Mouse (Mus musculus) monocyte, adult 5-6 weeks (primary cell): ENCODE measurements around the gene Igf1r. TPM values are rescaled to one million over a fixed set of nuclear protein-coding genes. Genes with fewer than 3 reads are reported as not detected.
"Not testable (repeated sequence)": the region's sequence is repeated elsewhere in the genome, so short reads cannot be mapped to it uniquely, and the experiment has no call there.

ENCODE experiments used
- ATAC-seq: fragments of 153-309, 156-312 bp; replicated peaks from 2 replicates; pipeline ENCODE4 v1.8.0; 2017; ENCODE audit warnings: mild to moderate bottlenecking; ENCODE audit not compliant: low TSS enrichment, insufficient number of reproducible peaks, severe bottlenecking, poor library complexity, low FRiP score
- total RNA-seq: library from RNA; stranded (forward); fragments of 200-1000, 200-491, 200-594 nt; gene quantifications from 3 replicates; pipeline ENCODE4 v1.2.3, GENCODE M21; 2017

Igf1r gene
- total RNA-seq, 1 experiment from 2014 or later: 9.1 TPM

DNA sequence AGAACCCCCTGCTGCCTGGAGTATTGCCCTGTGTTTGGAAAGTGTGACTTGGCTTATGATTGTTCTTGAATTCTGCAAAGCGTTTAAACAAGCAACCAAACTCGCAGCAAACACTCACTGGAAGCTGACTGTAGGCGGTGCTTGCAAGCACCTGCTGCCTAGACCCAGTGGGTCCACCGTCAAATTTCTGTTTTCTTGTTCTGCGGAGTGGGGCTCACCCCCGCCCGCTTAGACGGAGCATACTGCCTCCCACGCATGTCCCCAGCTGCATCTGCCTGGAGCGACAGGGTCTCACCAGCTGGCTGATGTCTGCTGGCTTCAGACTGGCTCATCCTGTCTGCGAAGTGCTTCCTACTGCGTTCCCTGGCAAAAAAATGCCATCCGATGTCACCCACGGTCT is 311.9 kb downstream of the Igf1r start:
- no peak for ATAC-seq

DNA sequence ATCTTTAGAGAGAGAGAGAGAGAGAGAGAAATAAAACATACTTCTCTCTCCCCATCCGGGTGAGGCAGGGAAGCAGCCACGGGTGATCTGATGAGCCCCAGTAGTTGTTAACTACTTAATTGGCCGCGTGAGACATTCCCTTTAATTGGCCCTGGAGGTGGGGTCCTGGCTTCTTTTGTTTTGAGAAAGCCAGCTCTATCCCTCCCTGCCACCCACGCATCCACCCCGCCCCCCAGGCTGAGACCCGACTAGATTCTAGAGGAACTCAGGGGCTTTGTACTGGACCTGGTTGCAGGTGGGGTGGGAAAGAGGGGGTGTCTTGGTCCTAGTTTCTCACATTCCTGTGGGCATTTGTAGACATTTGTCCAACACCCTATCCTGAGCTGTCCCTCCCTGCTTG is 312.8 kb downstream of the Igf1r start:
- ATAC-seq: no peak

DNA sequence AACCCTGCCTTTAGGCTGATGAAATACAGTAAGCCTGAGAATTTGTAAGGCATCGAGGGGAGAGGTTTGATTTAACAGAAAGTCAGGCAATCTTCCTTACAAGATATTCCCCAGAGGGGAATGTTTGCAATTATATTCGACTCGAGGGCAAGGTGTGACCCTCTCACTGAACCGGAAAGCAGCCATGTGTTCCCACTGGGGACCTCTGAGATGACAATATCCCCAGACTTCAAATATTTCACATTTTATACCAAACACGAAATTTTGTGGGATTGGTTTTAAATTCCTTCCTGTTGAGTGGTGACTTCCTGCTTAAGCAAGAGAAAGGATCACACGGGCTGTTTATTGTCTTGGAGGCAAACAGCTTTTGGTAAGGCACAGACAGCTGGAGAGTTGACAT is 314.1 kb downstream of the Igf1r start:
- ATAC-seq: no peak

DNA sequence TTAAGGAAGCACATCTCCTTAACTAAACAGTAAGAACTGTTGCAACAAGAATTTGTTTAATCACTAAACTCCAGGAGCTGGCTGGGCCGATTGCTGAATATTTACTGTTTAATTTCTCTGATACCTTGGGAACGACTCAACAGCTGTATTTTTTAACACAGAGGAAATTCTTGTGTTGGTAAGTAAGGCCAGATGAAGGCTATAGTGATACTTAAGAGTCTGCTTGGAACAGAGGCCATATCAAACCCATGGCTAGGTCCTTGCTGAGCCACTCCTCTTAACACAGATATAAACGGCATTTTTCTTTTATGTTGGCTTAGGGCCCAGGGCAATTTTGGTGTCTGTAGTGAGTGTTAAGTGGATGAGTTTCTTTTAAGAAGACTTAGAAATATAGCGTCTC is 317.9 kb downstream of the Igf1r start:
- ATAC-seq: no peak

DNA sequence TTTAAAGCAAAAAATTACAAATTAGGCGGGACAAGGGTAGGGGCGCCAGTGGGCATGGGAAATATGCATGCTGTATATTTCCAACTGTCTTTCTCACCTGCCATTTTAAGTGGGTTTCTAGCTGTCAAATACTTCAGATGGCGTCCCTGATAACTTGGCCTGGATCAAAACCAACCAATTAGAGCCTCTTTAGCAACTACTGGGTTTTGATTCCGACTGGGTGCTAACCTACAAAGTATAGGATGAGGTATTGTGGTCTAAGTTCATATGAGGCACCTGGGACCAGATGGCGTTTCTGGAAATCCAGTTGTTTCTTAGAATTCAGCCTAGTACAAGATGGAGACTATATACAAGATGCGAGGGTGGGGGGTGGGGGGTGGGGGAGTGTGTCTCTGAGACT is 319.2 kb downstream of the Igf1r start:
- ATAC-seq: no peak

DNA sequence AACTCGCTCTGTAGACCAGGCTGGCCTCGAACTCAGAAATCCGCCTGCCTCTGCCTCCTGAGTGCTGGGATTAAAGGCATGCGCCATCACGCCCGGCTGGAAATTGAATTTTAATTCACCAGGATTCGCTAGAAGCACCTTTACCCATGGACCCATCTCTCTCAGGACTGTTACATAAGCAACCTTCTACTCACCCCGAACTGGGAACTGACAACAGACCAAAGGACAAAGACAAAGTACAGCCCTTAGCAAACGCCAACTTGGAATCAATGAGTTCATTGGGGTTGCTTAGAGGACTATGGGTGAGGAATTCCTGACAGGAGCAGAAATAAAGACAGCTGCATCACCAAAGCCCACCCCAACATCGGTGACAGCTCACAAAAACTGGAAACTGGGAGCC is 320.0 kb downstream of the Igf1r start:
- ATAC-seq: no peak

DNA sequence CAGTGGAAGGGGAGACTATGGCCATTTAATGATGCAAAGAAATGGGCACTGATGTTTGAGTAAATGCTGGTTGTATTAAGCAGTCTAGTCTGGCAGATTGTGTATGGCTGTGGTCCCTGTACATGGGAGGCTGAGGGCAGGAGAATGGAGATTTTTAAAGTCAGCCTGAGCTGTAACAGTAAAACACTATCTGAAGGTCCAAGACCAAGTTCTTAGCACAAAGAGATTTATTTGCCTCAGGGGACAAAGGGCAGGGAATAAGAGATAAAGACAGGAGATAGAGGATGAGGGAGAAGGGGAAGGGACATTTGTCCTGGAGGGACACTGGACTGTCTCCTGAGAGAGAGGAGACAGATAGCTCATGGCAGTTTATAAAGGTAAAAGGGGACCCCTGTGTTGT is 320.9 kb downstream of the Igf1r start, which contains the start of gene Fam169b:
Fam169b (plus strand) TSS at position 325 of the 400 bp plus-strand sequence.
- no peak for ATAC-seq

DNA sequence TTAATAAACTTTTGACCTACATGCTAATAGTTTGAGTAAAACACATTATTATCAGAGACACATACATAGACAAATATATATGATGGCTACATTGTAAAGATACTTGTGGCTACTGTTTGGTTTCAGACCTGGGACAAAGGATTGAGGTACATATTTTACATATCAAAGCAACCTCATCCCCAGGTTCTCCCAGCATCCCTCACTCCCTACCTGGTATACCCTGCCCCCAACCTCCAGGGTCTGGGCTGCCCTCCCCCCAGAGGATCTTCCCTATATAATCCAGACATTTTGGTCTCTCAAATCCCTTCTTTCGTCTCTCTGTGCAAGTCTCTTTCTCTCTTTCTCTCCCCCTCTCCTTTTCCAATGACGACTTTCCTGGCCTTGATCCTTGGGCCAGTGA is 321.6 kb downstream of the Igf1r start:
- no peak for ATAC-seq

DNA sequence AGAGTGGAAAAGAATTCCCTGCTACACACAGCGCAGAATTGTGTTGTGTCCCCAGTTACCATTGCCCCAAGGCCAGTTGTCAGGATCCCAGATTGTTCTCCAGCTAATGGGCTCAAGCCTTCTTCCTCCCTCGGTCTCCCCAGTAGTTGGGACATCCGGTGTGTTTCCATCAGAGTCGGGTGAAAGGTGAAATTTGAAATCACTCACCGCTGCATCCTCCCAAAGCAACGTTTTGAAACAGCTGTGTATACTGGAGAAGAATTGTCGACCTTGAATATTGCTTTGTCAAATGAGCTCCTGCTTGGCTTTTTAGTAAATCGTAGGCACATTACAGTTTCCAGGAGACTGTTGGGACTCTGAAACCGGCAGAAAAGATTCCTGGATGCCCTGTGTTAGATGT is 322.3 kb downstream of the Igf1r start:
- no peak for ATAC-seq

DNA sequence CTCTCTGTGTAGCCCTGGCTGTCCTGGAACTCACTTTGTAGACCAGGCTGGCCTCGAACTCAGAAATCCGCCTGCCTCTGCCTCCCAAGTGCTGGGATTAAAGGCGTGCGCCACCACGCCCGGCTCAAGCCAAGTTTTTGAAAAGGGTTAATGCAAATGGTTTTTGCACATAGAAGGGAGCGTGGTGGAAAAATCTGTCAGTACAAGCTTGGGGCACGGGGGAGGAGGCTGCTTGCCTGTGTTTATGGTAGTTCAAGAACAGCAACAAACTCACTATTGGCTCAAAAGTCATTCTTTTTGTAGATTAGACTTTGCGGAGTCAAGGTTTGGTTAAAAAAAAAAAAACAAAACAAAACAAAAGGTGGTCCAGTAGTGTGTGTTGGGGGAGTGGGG is 322.8 kb downstream of the Igf1r start:
- not testable (repeated sequence) for ATAC-seq

DNA sequence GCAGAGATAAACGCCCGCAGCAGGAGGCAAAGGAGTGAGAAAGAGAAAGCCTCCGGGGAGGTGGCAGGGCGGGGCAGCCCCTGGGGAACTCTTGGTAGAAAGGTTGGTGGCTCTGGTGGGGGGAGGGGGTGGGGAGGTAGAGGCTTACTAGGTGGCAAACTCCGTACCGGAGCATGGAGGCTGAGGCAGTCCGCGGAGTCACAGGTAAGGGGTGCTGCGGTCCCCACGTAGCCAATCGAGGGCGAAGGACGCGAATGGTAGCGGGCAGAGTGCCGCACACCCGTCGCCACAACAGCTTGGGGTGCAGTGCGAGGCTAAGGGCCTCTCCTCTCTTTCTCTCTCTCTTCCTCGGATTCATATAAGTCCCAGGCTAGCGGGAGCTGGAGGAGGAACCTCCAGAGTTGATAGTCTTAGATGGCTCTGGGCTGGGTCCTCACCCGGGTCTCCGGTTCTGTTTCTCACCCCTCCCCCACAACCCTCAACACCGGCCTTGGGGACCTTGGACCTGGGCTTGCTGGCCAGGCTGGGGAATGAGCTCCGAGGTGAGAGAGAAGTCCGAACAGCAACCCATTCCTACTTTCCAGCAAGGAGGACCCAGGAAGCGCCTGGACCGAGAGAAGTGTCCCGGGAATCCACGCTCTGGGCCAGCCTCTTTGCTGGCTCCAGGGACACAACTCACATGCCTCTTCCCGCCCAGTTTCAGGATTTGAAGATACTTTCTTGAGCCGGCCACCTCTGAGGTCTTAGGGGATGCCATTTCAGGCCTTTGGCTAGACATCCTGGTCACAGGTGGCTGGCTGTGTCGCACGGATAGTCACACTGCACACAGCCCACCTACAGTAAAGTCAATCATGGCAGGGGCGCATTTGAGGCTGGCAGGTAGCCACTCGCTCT is 323.5 kb downstream of the Igf1r start:
- peak; percentile 40; the same call in 1 of the 2 replicates for ATAC-seq

DNA sequence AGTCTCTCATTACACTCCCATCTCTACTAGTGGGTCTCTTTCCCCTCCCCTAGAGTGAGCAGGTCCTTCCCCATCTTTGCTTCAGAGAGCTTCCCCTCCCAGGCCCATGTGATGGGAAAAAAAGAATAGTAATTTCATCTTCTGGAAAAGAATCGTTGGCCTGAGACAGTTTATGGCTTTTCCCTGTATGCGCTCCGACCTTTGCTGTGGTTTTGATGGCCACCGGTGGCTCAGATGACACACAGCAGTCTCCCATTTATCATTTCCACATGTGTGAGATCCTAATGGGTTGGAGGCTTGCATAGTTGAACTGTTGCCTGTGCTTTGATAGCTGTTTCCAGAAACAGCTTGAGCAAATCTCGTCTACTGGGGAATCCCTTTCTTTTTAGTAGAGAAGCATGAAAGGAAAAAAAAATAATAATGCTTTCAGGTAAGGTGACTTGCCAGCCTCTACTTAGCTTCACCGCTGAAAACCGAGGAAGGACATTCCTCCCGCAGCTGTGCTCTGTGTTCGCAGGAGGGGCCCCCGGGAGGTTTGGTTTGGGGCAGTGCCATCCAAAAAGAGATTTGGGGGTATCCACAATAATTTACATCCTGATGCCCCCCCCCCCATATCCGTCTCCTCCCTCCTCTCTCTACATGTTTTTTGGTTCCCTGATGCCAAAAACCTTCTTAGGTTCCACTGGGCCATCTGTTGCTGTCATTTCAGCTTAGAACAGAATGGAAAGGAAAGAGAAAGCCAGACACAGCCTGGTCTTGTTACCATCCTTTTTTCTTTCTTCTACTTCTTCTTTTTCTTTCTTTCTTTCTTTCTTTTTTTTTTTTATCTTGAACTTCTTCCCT is 324.6 kb downstream of the Igf1r start:
- ATAC-seq: no peak

DNA sequence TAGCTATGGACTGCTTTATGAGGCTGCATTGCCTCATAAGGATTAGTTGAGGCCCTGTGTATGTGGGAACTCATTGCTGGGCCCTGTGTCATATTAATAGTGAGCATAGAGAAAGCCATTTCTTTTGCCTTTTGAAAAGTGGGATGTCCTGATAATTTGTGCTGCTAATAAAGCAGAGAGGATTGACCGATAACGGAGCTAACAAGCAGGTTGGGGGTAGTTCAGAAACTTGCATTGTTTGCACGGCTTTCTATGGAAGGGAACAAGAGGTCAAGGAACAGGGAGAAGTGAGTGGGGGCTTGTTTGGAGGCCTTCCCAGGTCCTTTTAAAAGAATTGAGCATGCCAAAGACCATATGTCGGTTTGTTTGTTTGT is 325.3 kb downstream of the Igf1r start:
- ATAC-seq: no peak

DNA sequence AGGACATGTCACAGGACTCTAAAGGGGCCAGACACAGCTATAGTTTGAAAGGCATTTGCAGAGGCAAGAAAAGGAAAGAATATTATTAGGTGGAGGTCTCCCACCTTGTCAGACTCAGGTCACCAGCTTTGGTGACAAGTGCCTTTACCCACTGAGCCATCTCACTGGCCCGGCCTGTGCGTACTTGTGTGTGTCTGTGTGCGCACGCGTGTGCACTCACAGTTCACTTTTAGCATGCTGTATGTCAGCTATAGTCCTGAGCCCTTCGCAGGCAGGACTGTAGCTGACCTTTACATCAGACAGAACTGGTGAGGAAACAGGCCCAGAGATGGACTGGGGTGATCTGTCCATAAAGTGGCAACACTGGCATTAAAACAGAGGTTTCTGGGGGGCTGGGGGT is 325.8 kb downstream of the Igf1r start:
- no peak for ATAC-seq

DNA sequence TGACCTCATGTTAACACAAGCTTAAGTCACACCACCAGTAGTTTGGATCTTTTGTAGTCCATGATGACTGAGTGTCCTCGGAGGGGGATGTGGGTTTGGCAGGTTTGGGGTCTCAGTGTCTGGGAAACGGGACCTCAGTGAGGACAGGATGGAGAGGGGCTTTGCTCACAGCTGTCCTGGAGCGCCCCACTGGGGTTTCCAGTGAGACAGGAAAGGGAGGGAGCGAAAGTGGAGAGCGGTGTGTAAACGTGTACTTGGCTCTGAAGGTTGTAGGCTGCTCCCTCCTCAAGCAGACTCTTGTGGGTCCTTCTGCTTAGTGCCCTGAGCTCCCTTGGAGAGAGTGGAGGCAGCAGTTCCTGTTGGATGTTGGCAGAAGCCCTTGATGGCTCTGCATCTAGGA is 326.3 kb downstream of the Igf1r start:
- no peak for ATAC-seq

DNA sequence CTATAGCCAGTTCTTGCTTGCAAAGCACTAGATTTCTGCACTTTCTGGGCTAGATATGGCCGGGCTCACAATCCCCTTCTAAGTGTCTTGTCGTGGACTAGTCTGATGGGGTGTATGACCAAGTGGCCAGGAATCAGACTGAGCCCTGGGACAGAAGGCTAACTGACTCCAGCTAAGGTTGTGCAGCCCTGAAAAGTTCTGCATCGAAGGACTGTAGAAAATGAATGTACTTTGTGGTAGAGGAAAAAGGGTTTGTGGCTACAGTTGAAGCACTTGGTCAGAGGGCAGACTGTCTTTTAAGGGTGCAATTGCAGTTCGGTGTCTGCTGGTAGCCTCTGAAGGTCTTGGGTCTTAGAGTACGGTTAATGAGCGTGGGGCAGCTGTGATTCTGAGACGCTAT is 326.9 kb downstream of the Igf1r start:
- ATAC-seq: no peak

DNA sequence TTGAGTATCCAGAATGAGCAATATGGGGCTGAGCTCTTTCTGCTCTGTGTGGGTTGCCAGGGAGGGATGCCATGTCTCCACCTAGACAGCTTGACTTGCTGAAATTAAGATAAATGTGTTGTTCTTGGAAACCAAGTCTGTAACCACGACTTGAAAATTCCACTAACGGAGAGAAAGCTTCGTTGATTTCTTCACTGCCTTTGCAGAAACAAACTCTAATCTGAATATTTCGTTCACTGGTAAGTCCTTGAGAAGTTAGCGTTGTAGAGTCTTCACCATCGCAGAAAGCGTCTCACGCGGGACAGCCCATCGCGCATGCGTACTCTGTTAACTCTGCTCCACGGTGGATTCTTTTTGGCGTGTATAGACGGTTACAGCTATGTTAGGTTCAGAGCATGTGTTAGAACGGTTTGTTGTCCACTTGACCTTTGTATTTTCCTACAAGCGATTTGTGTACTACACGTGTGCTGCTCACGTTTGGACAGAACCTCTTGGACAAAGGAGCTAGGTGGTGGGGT is 327.8 kb downstream of the Igf1r start:
- ATAC-seq: no peak

DNA sequence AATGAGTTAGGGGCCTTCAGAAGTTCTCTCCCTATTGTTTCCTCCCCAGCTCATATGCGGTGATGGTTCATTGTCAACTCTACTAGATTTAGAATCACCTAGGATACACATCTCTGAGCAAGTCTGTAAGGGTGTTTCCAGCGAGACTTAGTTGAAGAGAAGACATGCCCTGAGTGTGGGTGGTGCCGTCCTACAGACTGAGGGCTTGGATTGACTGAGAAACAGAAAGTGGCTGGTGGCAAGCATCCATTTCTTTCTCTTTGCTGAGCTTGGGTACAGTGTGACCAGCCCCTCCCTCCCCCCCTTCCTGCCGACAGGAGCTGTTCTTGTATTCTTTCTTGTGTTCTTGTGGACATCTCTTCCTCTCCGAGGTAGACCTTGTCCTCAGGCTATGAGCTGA is 328.7 kb downstream of the Igf1r start:
- no peak for ATAC-seq

DNA sequence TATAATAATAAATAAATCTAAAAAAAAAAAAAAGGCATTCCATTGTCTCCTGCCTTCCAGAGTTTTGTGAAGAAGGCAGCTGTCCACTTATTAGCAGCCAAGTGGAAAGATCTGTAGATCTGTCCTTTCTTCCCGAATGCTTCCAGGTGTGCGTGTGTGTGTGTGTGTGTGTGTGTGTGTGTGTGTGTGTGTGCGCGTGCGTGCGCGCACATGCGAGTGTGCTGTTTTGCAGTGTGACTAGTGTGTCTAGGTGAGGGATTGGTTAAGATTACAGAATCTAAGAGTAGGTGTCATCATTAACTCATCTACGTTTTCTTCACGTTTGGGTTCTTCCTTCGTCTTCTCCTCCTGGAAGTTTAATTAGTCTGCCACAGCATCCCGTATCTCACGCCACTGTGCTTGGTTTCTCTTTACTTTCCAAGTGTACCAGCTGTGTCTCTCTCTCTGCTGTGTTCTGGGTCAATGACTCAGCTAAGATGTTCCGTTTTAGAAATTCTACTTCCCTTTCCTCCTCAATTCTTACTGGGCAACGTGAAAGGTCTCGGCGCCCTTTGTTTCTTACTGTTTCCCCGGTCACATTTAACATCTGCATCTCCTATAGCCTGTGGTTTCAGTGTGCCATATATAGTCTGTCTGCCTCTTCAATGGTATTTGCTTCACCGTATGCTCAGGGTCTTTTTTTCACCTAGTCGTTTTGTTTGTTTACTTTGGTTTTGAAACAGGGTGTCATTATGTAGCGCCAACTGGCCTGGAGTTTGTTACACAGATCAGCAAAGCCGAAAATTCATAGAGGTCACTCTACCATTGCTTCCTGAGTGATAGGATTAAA is 329.9 kb downstream of the Igf1r start:
- peak; percentile 81 for ATAC-seq
